Mouse (Mus musculus): ENCODE data around the gene Eef2. TPM values are rescaled to one million over a fixed set of nuclear protein-coding genes. Genes with fewer than 3 reads are reported as not detected.
"Not testable (repeated sequence)": the region's sequence is repeated elsewhere in the genome, so short reads cannot be mapped to it uniquely, and the experiment has no call there.

The Eef2 gene
- polyA plus RNA-seq, 1 experiment from 2014 or later, result 589 TPM

- H3K9me3 ChIP-seq (ENCODE audit: control insufficient read depth, low read length), result no peaks in the 10 kb centered on the region
- H3K4me3 ChIP-seq (ENCODE audit: low read length), result no peak within 1 kb of the TSS
- peaks cover 7% of the 10 kb centered on the region for H3K27me3 ChIP-seq (ENCODE audit: control insufficient read depth, insufficient read depth, low read depth, low read length)
- no peak within 1 kb of the TSS for H3K27ac ChIP-seq (ENCODE audit: low read length)
- no peaks in the 10 kb centered on the region for H3K4me1 ChIP-seq (replicated peaks; ENCODE audit: control insufficient read depth, insufficient read depth, low read length)
- H3K9ac ChIP-seq (ENCODE audit: low read length), result no peak within 1 kb of the TSS
- no peak for ATAC-seq (ENCODE audit: low read depth)
- 56% methylated on average over 13 of the region's 13 CpGs for WGBS
- H3K4me2 ChIP-seq (ENCODE audit: low read depth, low read length), result no peak within 1 kb of the TSS
- H3K36me3 ChIP-seq (ENCODE audit: control insufficient read depth, insufficient read depth, low read length), result no peaks in the 10 kb centered on the region
Measured at GRCm38 (mm10) chr10:81201807-81202758, 25.7 kb downstream of the Eef2 start, which contains the start of gene Nmrk2. TSS of gene Nmrk2 (minus strand) at chr10:81202051.

GRCm38 (mm10) chr10:81202978-81203720 lies 26.7 kb downstream of the Eef2 start:
- Histone ChIP-seq H3K9me3 (ENCODE audit: control insufficient read depth, low read length) (no peaks in the 10 kb centered on the region), H3K27ac (ENCODE audit: low read length) (no peak overlapping the region), H3K4me3 (ENCODE audit: low read length) (no peak overlapping the region), H3K36me3 (ENCODE audit: control insufficient read depth, insufficient read depth, low read length) (no peaks in the 10 kb centered on the region), H3K4me1 (replicated peaks; ENCODE audit: control insufficient read depth, insufficient read depth, low read length) (no peaks in the 10 kb centered on the region), H3K27me3 (ENCODE audit: control insufficient read depth, insufficient read depth, low read depth, low read length) (peaks cover 3% of the 10 kb centered on the region; the same call in 1 of the 2 replicates), H3K9ac (ENCODE audit: low read length) (no peak overlapping the region), H3K4me2 (ENCODE audit: low read depth, low read length) (no peak overlapping the region)
- no peak for ATAC-seq (ENCODE audit: low read depth)
- 55% methylated on average over 8 of the region's 8 CpGs for WGBS

GRCm38 (mm10) chr10:81204137-81204536 lies 27.7 kb downstream of the Eef2 start:
- WGBS, result 66% methylated on average over 4 of the region's 4 CpGs
- no peak overlapping the region for H3K27ac ChIP-seq (ENCODE audit: low read length)
- no peak for ATAC-seq (ENCODE audit: low read depth)
- H3K36me3 ChIP-seq (ENCODE audit: control insufficient read depth, insufficient read depth, low read length), result no peaks in the 10 kb centered on the region
- no peaks in the 10 kb centered on the region; the same call in 1 of the 2 replicates for H3K27me3 ChIP-seq (ENCODE audit: control insufficient read depth, insufficient read depth, low read depth, low read length)
- no peak overlapping the region for H3K4me3 ChIP-seq (ENCODE audit: low read length)
- no peaks in the 10 kb centered on the region for H3K4me1 ChIP-seq (replicated peaks; ENCODE audit: control insufficient read depth, insufficient read depth, low read length)
- H3K9me3 ChIP-seq (ENCODE audit: control insufficient read depth, low read length), result no peaks in the 10 kb centered on the region
- no peak overlapping the region for H3K4me2 ChIP-seq (ENCODE audit: low read depth, low read length)
- H3K9ac ChIP-seq (ENCODE audit: low read length), result no peak overlapping the region

GRCm38 (mm10) chr10:81210154-81210553 lies 33.7 kb downstream of the Eef2 start:
- H3K4me3 ChIP-seq (ENCODE audit: low read length), result no peak overlapping the region
- H3K4me2 ChIP-seq (ENCODE audit: low read depth, low read length), result no peak overlapping the region
- H3K9me3 ChIP-seq (ENCODE audit: control insufficient read depth, low read length), result peaks cover 5% of the 10 kb centered on the region; the same call in 1 of the 2 replicates
- H3K4me1 ChIP-seq (replicated peaks; ENCODE audit: control insufficient read depth, insufficient read depth, low read length), result no peaks in the 10 kb centered on the region
- ATAC-seq (ENCODE audit: low read depth), result no peak
- H3K9ac ChIP-seq (ENCODE audit: low read length), result no peak overlapping the region
- no peaks in the 10 kb centered on the region for H3K27me3 ChIP-seq (ENCODE audit: control insufficient read depth, insufficient read depth, low read depth, low read length)
- WGBS, result 95% methylated on average over 5 of the region's 5 CpGs
- no peak overlapping the region for H3K27ac ChIP-seq (ENCODE audit: low read length)
- no peaks in the 10 kb centered on the region for H3K36me3 ChIP-seq (ENCODE audit: control insufficient read depth, insufficient read depth, low read length)

GRCm38 (mm10) chr10:81216260-81216659 lies 39.8 kb downstream of the Eef2 start:
- H3K27me3 ChIP-seq (ENCODE audit: control insufficient read depth, insufficient read depth, low read depth, low read length), result no peaks in the 10 kb centered on the region
- no peaks in the 10 kb centered on the region for H3K9me3 ChIP-seq (ENCODE audit: control insufficient read depth, low read length)
- no peak overlapping the region for H3K4me2 ChIP-seq (ENCODE audit: low read depth, low read length)
- H3K9ac ChIP-seq (ENCODE audit: low read length), result no peak overlapping the region
- WGBS, result 81% methylated on average over 6 of the region's 6 CpGs
- no peaks in the 10 kb centered on the region for H3K4me1 ChIP-seq (replicated peaks; ENCODE audit: control insufficient read depth, insufficient read depth, low read length)
- no peaks in the 10 kb centered on the region for H3K36me3 ChIP-seq (ENCODE audit: control insufficient read depth, insufficient read depth, low read length)
- H3K4me3 ChIP-seq (ENCODE audit: low read length), result no peak overlapping the region
- no peak overlapping the region for H3K27ac ChIP-seq (ENCODE audit: low read length)
- no peak for ATAC-seq (ENCODE audit: low read depth)

- Histone ChIP-seq H3K9ac (ENCODE audit: low read length) (no peak overlapping the region), H3K4me2 (ENCODE audit: low read depth, low read length) (no peak overlapping the region), H3K27me3 (ENCODE audit: control insufficient read depth, insufficient read depth, low read depth, low read length) (no peaks in the 10 kb centered on the region), H3K27ac (ENCODE audit: low read length) (no peak overlapping the region), H3K4me3 (ENCODE audit: low read length) (no peak overlapping the region), H3K36me3 (ENCODE audit: control insufficient read depth, insufficient read depth, low read length) (no peaks in the 10 kb centered on the region), H3K4me1 (replicated peaks; ENCODE audit: control insufficient read depth, insufficient read depth, low read length) (no peaks in the 10 kb centered on the region), H3K9me3 (ENCODE audit: control insufficient read depth, low read length) (no peaks in the 10 kb centered on the region)
- no peak for ATAC-seq (ENCODE audit: low read depth)
- WGBS, result 79% methylated on average over 6 of the region's 6 CpGs
Measured at GRCm38 (mm10) chr10:81216810-81217209, 40.4 kb downstream of the Eef2 start.

GRCm38 (mm10) chr10:81217267-81217666 lies 40.8 kb downstream of the Eef2 start:
- not testable (repeated sequence) for H3K4me2 ChIP-seq (ENCODE audit: low read depth, low read length); H3K27me3 ChIP-seq (ENCODE audit: control insufficient read depth, insufficient read depth, low read depth, low read length); ATAC-seq (ENCODE audit: low read depth); H3K4me1 ChIP-seq (replicated peaks; ENCODE audit: control insufficient read depth, insufficient read depth, low read length); H3K9me3 ChIP-seq (ENCODE audit: control insufficient read depth, low read length); H3K9ac ChIP-seq (ENCODE audit: low read length); H3K4me3 ChIP-seq (ENCODE audit: low read length); H3K36me3 ChIP-seq (ENCODE audit: control insufficient read depth, insufficient read depth, low read length); H3K27ac ChIP-seq (ENCODE audit: low read length)
- 21% methylated on average over 1 of the region's 1 CpGs for WGBS

- ATAC-seq (ENCODE audit: low read depth), result peak; percentile 49
- Histone ChIP-seq H3K27me3 (ENCODE audit: control insufficient read depth, insufficient read depth, low read depth, low read length) (no peaks in the 10 kb centered on the region), H3K9me3 (ENCODE audit: control insufficient read depth, low read length) (no peaks in the 10 kb centered on the region), H3K27ac (ENCODE audit: low read length) (no peak overlapping the region), H3K4me3 (ENCODE audit: low read length) (no peak overlapping the region), H3K4me1 (replicated peaks; ENCODE audit: control insufficient read depth, insufficient read depth, low read length) (no peaks in the 10 kb centered on the region), H3K9ac (ENCODE audit: low read length) (no peak overlapping the region), H3K4me2 (ENCODE audit: low read depth, low read length) (no peak overlapping the region), H3K36me3 (ENCODE audit: control insufficient read depth, insufficient read depth, low read length) (no peaks in the 10 kb centered on the region)
- 24% methylated on average over 7 of the region's 7 CpGs for WGBS
Measured at GRCm38 (mm10) chr10:81217964-81218363, 41.5 kb downstream of the Eef2 start.

GRCm38 (mm10) chr10:81221402-81222015 lies 45.1 kb downstream of the Eef2 start:
- WGBS, result 84% methylated on average over 5 of the region's 5 CpGs
- Histone ChIP-seq H3K4me2 (ENCODE audit: low read depth, low read length) (no peak overlapping the region), H3K36me3 (ENCODE audit: control insufficient read depth, insufficient read depth, low read length) (no peaks in the 10 kb centered on the region), H3K27me3 (ENCODE audit: control insufficient read depth, insufficient read depth, low read depth, low read length) (no peaks in the 10 kb centered on the region), H3K9me3 (ENCODE audit: control insufficient read depth, low read length) (no peaks in the 10 kb centered on the region), H3K27ac (ENCODE audit: low read length) (no peak overlapping the region), H3K4me1 (replicated peaks; ENCODE audit: control insufficient read depth, insufficient read depth, low read length) (no peaks in the 10 kb centered on the region), H3K4me3 (ENCODE audit: low read length) (no peak overlapping the region), H3K9ac (ENCODE audit: low read length) (no peak overlapping the region)
- no peak for ATAC-seq (ENCODE audit: low read depth)
